Mouse (Mus musculus) liver, adult 2 months (tissue): ENCODE data around the gene Hint1.

Experiments used
- CTCF ChIP-seq: fragments of 200-500 bp; IDR thresholded peaks from 2 replicates; pipeline ENCODE4 v1.5.1; 2011; ENCODE audit warnings: low read depth, low read length, control low read depth
- POLR2A ChIP-seq: fragments of 200-500 bp; IDR thresholded peaks from 2 replicates; pipeline ENCODE4 v1.6.1; 2011; ENCODE audit warnings: low read length, control low read depth; ENCODE audit not compliant: insufficient read depth; ENCODE audit errors: extremely low read depth

DNA sequence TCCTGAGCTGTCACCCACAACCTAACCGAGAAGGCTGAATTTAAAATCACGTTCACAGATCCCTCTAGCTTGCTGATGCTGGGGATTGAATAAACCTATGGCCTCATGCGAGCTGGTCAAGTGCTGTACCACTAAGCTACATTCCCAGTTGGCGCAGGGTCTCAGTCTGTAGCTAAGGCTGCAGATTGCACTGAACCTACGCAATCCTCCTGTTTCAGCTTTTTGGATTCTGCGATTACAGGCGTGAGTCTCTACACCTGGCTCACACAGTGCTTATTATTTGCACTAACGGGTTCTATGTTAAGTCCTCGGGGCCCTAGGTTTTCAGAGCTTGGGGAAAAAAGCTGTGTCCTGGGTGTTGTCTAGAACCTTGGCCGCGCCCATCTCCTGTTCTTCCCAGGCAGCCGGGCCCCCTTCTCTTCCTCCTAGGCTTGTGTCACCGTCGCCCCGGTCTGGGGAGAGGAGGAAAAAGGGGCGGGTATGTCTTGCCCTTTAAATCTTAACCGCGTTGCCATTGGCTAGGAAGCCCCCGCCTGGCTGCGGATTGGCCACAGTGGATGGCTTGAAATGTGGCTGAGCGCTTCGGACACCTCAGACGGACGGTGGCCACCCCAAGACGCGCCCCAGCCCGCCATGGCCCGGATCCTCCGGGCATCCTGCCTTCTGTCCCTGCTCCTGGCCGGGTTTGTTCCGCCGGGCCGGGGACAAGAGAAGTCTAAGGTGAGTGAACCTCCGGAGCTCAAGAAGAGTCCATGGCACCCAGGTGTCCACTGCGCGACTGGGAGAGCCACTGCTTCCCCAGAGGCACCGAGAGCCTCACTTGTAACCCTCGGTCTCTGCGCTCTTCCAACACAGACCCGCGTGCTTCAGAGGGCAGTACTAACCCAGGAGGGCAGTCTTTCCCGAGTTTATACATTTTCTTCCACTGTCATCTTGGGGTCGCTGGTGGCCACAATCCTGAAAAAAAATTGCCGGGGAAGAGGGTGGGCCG, 36.4 kb downstream of the Hint1 start, which contains the start of gene Gpx3:
- no peak for TF ChIP-seq CTCF
- TF ChIP-seq POLR2A, result no peak
